Mouse (Mus musculus) heart, embryonic 16.5 days (tissue): ENCODE results near the gene Gm10181. TPM values are rescaled to one million over a fixed set of nuclear protein-coding genes. Genes with fewer than 3 reads are reported as not detected.

Experiments used
- ATAC-seq: fragments of 200-750 bp; cut with Nextera tagmentation; replicated peaks from 2 replicates; pipeline ENCODE4 v1.8.0; 2017; ENCODE audit warnings: moderate number of reproducible peaks; ENCODE audit not compliant: insufficient read depth, low FRiP score; ENCODE audit errors: extremely low read depth
- H3K27ac ChIP-seq: fragments of 300-500 bp; sonication (generic); 2 replicates; pipeline ENCODE4 v1.5.1; 2014; ENCODE audit warnings: mild to moderate bottlenecking, low read length, control low read depth, moderate library complexity
- H3K27me3 ChIP-seq: fragments of 300-500 bp; sonication (generic); 2 replicates; pipeline ENCODE4 v1.6.1; 2014; ENCODE audit warnings: low read length, mixed read lengths; ENCODE audit not compliant: control insufficient read depth, insufficient read depth
- H3K36me3 ChIP-seq: fragments of 300-500 bp; sonication (generic); 2 replicates; pipeline ENCODE4 v1.6.1; 2014; ENCODE audit not compliant: control insufficient read depth, insufficient read depth
- H3K4me1 ChIP-seq: fragments of 300-500 bp; sonication (generic); 2 replicates; pipeline ENCODE4 v1.6.1; 2014; ENCODE audit warnings: low read length, mixed read lengths; ENCODE audit not compliant: control insufficient read depth, insufficient read depth
- H3K4me2 ChIP-seq: fragments of 300-500 bp; sonication (generic); 2 replicates; pipeline ENCODE4 v1.6.1; 2014; ENCODE audit warnings: low read depth, mild to moderate bottlenecking, control low read depth, low read length
- H3K4me3 ChIP-seq: fragments of 300-500 bp; sonication (generic); 2 replicates; pipeline ENCODE4 v1.5.1; 2014; ENCODE audit warnings: mild to moderate bottlenecking, control low read depth, low read length
- H3K9ac ChIP-seq: fragments of 300-500 bp; sonication (generic); 2 replicates; pipeline ENCODE4 v1.6.1; 2014; ENCODE audit warnings: low read length, control low read depth
- H3K9me3 ChIP-seq: fragments of 300-500 bp; sonication (generic); replicated peaks from 2 replicates; pipeline ENCODE4 v1.6.1; 2016; ENCODE audit warnings: low read length; ENCODE audit not compliant: control insufficient read depth
- WGBS: fragments of 180-500 bp; shearing (Covaris S2); extraction: QIAGEN DNeasy Blood & Tissue Kit; methylation state at CpG from one replicate; pipeline ENCODE4 v1.1.7; 2014; 5-methylcytosine and 5-hydroxymethylcytosine counted together
- polyA plus RNA-seq: library from polyadenylated mRNA; unstranded; fragments of >200 nt; fragmentation: Nextera tagmentation; extraction: Ambion mirVana; gene quantifications from 2 replicates; pipeline ENCODE4 v1.2.1, GENCODE M21; 2015

Gene Gm10181
- polyA plus RNA-seq, 1 experiment from 2014 or later, result not detected

DNA sequence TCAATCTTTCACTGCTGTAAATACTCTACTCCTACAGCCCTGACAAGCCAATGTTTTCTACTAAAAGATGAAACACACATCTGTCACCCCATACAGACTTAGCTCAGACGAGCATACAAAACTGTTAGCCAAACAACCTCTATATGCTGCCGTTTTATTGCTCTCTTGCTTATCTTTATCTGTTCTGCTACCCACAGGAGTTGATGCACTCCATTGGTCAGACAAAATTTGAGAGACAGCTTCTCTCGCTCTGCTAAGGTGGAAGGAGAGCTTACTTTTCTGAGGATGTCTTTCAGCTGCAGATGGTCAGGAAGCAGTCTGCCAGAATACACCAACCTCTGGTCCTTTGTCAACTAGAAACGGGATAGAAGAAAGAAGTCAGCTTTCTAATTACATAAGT, 43.7 kb downstream of the Gm10181 start:
- no peak overlapping the region for H3K27ac ChIP-seq
- H3K4me3 ChIP-seq, result no peak overlapping the region
- no peak for ATAC-seq
- no peaks in the 10 kb centered on the region for H3K27me3 ChIP-seq
- no peak overlapping the region for H3K9ac ChIP-seq
- H3K9me3 ChIP-seq, result no peaks in the 10 kb centered on the region
- H3K36me3 ChIP-seq, result peaks cover 7% of the 10 kb centered on the region
- no peak overlapping the region for H3K4me2 ChIP-seq
- H3K4me1 ChIP-seq, result no peaks in the 10 kb centered on the region
- 66% methylated on average over 4 of the region's 4 CpGs for WGBS

DNA sequence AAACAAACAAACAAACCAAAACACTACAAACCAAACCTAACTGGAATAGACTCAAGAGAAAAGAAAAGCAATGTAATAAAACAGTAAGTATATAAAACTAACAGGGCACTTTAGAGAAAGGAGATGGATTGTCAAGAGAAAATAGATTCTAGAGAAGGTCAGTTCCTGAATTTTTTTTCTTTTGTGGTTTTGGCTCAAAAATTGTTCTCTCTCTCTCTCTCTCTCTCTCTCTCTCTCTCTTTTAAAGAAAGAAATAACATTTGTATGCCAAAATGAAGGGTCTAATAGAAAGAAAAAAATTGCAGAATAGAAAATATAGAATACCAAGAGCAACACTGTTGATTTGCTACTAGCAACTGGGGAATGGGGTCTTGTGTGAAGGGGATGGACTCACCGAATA, 49.7 kb downstream of the Gm10181 start:
- no peak overlapping the region for H3K27ac ChIP-seq
- no peak overlapping the region for H3K9ac ChIP-seq
- no peaks in the 10 kb centered on the region for H3K27me3 ChIP-seq
- peaks cover 6% of the 10 kb centered on the region for H3K4me1 ChIP-seq
- no peaks in the 10 kb centered on the region for H3K36me3 ChIP-seq
- no peaks in the 10 kb centered on the region for H3K9me3 ChIP-seq
- H3K4me3 ChIP-seq, result no peak overlapping the region
- 81% methylated on average over 1 of the region's 1 CpGs for WGBS
- H3K4me2 ChIP-seq, result no peak overlapping the region
- ATAC-seq, result no peak

Other genes with a start within 250 kb of the Gm10181 start
- gene Herpud2, start 62.4 kb downstream of the Gm10181 start, polyA plus RNA-seq, result 30.7 and 31.7 TPM in 2 replicates
- 228 and 273 TPM in 2 replicates for gene Sept7, start 163.0 kb downstream of the Gm10181 start, polyA plus RNA-seq